Mouse (Mus musculus) intestine, embryonic 15.5 days (tissue): ENCODE data around the gene Ip6k1. TPM values are rescaled to one million over a fixed set of nuclear protein-coding genes. Genes with fewer than 3 reads are reported as not detected.

Source experiments
- ATAC-seq: fragments of 200-750 bp; cut with Nextera tagmentation; 2 replicates; pipeline ENCODE4 v1.8.0; 2017; ENCODE audit warnings: moderate TSS enrichment, moderate library complexity
- H3K27ac ChIP-seq: fragments of 300-500 bp; sonication (generic); 2 replicates; pipeline ENCODE4 v1.5.1; 2015; ENCODE audit warnings: mild to moderate bottlenecking, inconsistent platforms
- H3K27me3 ChIP-seq: fragments of 300-500 bp; sonication (generic); replicated peaks from 2 replicates; pipeline ENCODE4 v1.6.1; 2015; ENCODE audit warnings: inconsistent platforms
- H3K36me3 ChIP-seq: fragments of 300-500 bp; sonication (generic); 2 replicates; pipeline ENCODE4 v1.6.1; 2015; ENCODE audit warnings: inconsistent platforms
- H3K4me1 ChIP-seq: fragments of 300-500 bp; sonication (generic); replicated peaks from 2 replicates; pipeline ENCODE4 v1.6.1; 2015; ENCODE audit warnings: inconsistent platforms
- H3K4me2 ChIP-seq: fragments of 300-500 bp; sonication (generic); replicated peaks from 2 replicates; pipeline ENCODE4 v1.6.1; 2015; ENCODE audit warnings: mild to moderate bottlenecking, inconsistent platforms
- H3K4me3 ChIP-seq: fragments of 300-500 bp; sonication (generic); replicated peaks from 2 replicates; pipeline ENCODE4 v1.5.1; 2015; ENCODE audit warnings: inconsistent platforms
- H3K9ac ChIP-seq: fragments of 300-500 bp; sonication (generic); 2 replicates; pipeline ENCODE4 v1.6.1; 2015; ENCODE audit warnings: inconsistent platforms
- H3K9me3 ChIP-seq: fragments of 300-500 bp; sonication (generic); 2 replicates; pipeline ENCODE4 v1.6.1; 2016; ENCODE audit warnings: inconsistent platforms
- WGBS: fragments of 180-500 bp; shearing (Covaris S2); methylation state at CpG from one replicate; pipeline ENCODE4 v1.1.7; 2015; 5-methylcytosine and 5-hydroxymethylcytosine counted together
- polyA plus RNA-seq: library from polyadenylated mRNA; unstranded; fragments of >200 nt; fragmentation: Nextera tagmentation; extraction: Ambion mirVana; gene quantifications from 2 replicates; pipeline ENCODE4 v1.2.1, GENCODE M21; 2015

Gene Ip6k1
- polyA plus RNA-seq, 1 experiment from 2014 or later, result 41.7 TPM

- no peak overlapping the region for H3K9ac ChIP-seq
- H3K4me2 ChIP-seq, result no peak overlapping the region
- 89% methylated on average over 7 of the region's 7 CpGs for WGBS
- no peaks in the 10 kb centered on the region for H3K9me3 ChIP-seq
- no peak overlapping the region for H3K27ac ChIP-seq
- no peaks in the 10 kb centered on the region for H3K27me3 ChIP-seq
- no peaks in the 10 kb centered on the region for H3K4me1 ChIP-seq
- H3K4me3 ChIP-seq, result no peak overlapping the region
- ATAC-seq, result no peak
- peaks cover 10% of the 10 kb centered on the region; the same call in 1 of the 2 replicates for H3K36me3 ChIP-seq
Measured at GRCm38 (mm10) chr9:107968531-107968930, 33.8 kb upstream of the Ip6k1 start.

GRCm38 (mm10) chr9:107970311-107970710 is 32.0 kb upstream of the Ip6k1 start:
- Histone ChIP-seq H3K9ac (no peak overlapping the region), H3K4me3 (no peak overlapping the region), H3K4me1 (peaks cover 7% of the 10 kb centered on the region; the same call in 1 of the 2 replicates), H3K36me3 (peaks cover 7% of the 10 kb centered on the region; the same call in 1 of the 2 replicates), H3K9me3 (no peaks in the 10 kb centered on the region), H3K27me3 (no peaks in the 10 kb centered on the region), H3K4me2 (no peak overlapping the region), H3K27ac (no peak overlapping the region)
- 80% methylated on average over 5 of the region's 5 CpGs for WGBS
- ATAC-seq, result no peak

- 65% methylated on average over 8 of the region's 8 CpGs for WGBS
Measured at GRCm38 (mm10) chr9:107971690-107972541, 30.4 kb upstream of the Ip6k1 start.

GRCm38 (mm10) chr9:107974491-107975171 is 27.7 kb upstream of the Ip6k1 start:
- peak overlapping the region; percentile 73; the same call in 1 of the 2 replicates for H3K27ac ChIP-seq
- ATAC-seq, result peak; percentile 46; the same call in 1 of the 2 replicates
- peaks cover 7% of the 10 kb centered on the region; the same call in 1 of the 2 replicates for H3K36me3 ChIP-seq
- H3K9me3 ChIP-seq, result no peaks in the 10 kb centered on the region
- H3K4me1 ChIP-seq, result peaks cover 7% of the 10 kb centered on the region
- H3K9ac ChIP-seq, result no peak overlapping the region
- no peaks in the 10 kb centered on the region for H3K27me3 ChIP-seq
- 0 out of 2 replicates have a peak overlapping the region, but pooled peaks have one; percentile 56 for H3K4me2 ChIP-seq
- WGBS, result 76% methylated on average over 10 of the region's 10 CpGs
- H3K4me3 ChIP-seq, result no peak overlapping the region

More at GRCm38 (mm10) chr9:107971690-107972541, 30.4 kb upstream of the Ip6k1 start:
- peak; percentile 56; the same call in 1 of the 2 replicates for ATAC-seq
- H3K27ac ChIP-seq, result no peak overlapping the region
- H3K9me3 ChIP-seq, result no peaks in the 10 kb centered on the region
- peaks cover 7% of the 10 kb centered on the region; the same call in 1 of the 2 replicates for H3K36me3 ChIP-seq
- H3K4me3 ChIP-seq, result no peak overlapping the region
- no peak overlapping the region for H3K4me2 ChIP-seq
- peaks cover 7% of the 10 kb centered on the region for H3K4me1 ChIP-seq
- H3K9ac ChIP-seq, result no peak overlapping the region
- H3K27me3 ChIP-seq, result no peaks in the 10 kb centered on the region

GRCm38 (mm10) chr9:107975399-107976386 is 26.6 kb upstream of the Ip6k1 start, which contains the start of gene Uba7:
Uba7 (plus strand) TSS chr9:107975505.
- no peaks in the 10 kb centered on the region for H3K27me3 ChIP-seq
- peak within 1 kb of the TSS; percentile 27 for H3K4me3 ChIP-seq
- peak within 1 kb of the TSS; percentile 73 for H3K27ac ChIP-seq
- peak within 1 kb of the TSS; percentile 42 for H3K9ac ChIP-seq
- 62% methylated on average over 12 of the region's 12 CpGs for WGBS
- no peaks in the 10 kb centered on the region for H3K9me3 ChIP-seq
- peaks cover 9% of the 10 kb centered on the region for H3K4me1 ChIP-seq
- ATAC-seq, result peak; percentile 89
- H3K36me3 ChIP-seq, result 0 out of 2 replicates have a peak, but pooled peaks cover under 1% of the 10 kb centered on the region
- peak within 1 kb of the TSS; percentile 56 for H3K4me2 ChIP-seq

- 84% methylated on average over 12 of the region's 12 CpGs for WGBS
- H3K4me1 ChIP-seq, result peaks cover 31% of the 10 kb centered on the region
- ATAC-seq, result no peak
- H3K36me3 ChIP-seq, result no peaks in the 10 kb centered on the region
- H3K4me3 ChIP-seq, result no peak overlapping the region
- H3K27ac ChIP-seq, result no peak overlapping the region
- H3K9me3 ChIP-seq, result no peaks in the 10 kb centered on the region
- no peaks in the 10 kb centered on the region for H3K27me3 ChIP-seq
- H3K9ac ChIP-seq, result no peak overlapping the region
- no peak overlapping the region for H3K4me2 ChIP-seq
Measured at GRCm38 (mm10) chr9:107978815-107979214, 23.5 kb upstream of the Ip6k1 start.

GRCm38 (mm10) chr9:107981684-107982605 is 20.4 kb upstream of the Ip6k1 start:
- H3K27ac ChIP-seq, result peak overlapping the region; percentile 99
- no peaks in the 10 kb centered on the region for H3K36me3 ChIP-seq
- 24% methylated on average over 7 of the region's 7 CpGs for WGBS
- H3K9ac ChIP-seq, result peak overlapping the region; percentile 45
- H3K27me3 ChIP-seq, result no peaks in the 10 kb centered on the region
- no peaks in the 10 kb centered on the region for H3K9me3 ChIP-seq
- peak; percentile 18 for ATAC-seq
- peak overlapping the region; percentile 79 for H3K4me3 ChIP-seq
- peak overlapping the region; percentile 87 for H3K4me2 ChIP-seq
- H3K4me1 ChIP-seq, result peaks cover 42% of the 10 kb centered on the region

GRCm38 (mm10) chr9:107982681-107983346 is 19.5 kb upstream of the Ip6k1 start, which contains the start of gene Gm20661:
Gm20661 (plus strand) TSS chr9:107983058.
- Histone ChIP-seq H3K27me3 (no peaks in the 10 kb centered on the region), H3K9me3 (no peaks in the 10 kb centered on the region), H3K4me1 (peaks cover 42% of the 10 kb centered on the region), H3K27ac (peak within 1 kb of the TSS; percentile 99), H3K36me3 (no peaks in the 10 kb centered on the region), H3K4me3 (peak within 1 kb of the TSS; percentile 79), H3K9ac (peak within 1 kb of the TSS; percentile 77), H3K4me2 (peak within 1 kb of the TSS; percentile 87)
- peak; percentile 69 for ATAC-seq
- 20% methylated on average over 14 of the region's 14 CpGs for WGBS

- WGBS, result 21% methylated on average over 4 of the region's 4 CpGs
- H3K36me3 ChIP-seq, result no peaks in the 10 kb centered on the region
- no peaks in the 10 kb centered on the region for H3K27me3 ChIP-seq
- H3K9me3 ChIP-seq, result no peaks in the 10 kb centered on the region
- peak overlapping the region; percentile 79 for H3K4me3 ChIP-seq
- H3K27ac ChIP-seq, result peak overlapping the region; percentile 99
- peaks cover 42% of the 10 kb centered on the region for H3K4me1 ChIP-seq
- peak overlapping the region; percentile 77 for H3K9ac ChIP-seq
- peak overlapping the region; percentile 87 for H3K4me2 ChIP-seq
- ATAC-seq, result peak; percentile 55
Measured at GRCm38 (mm10) chr9:107983421-107983890, 18.8 kb upstream of the Ip6k1 start.

- Histone ChIP-seq H3K9me3 (no peaks in the 10 kb centered on the region), H3K4me2 (peak overlapping the region; percentile 87), H3K27me3 (no peaks in the 10 kb centered on the region), H3K27ac (peak overlapping the region; percentile 99), H3K4me1 (peaks cover 42% of the 10 kb centered on the region), H3K36me3 (no peaks in the 10 kb centered on the region), H3K4me3 (peak overlapping the region; percentile 79), H3K9ac (peak overlapping the region; percentile 77)
- 42% methylated on average over 19 of the region's 19 CpGs for WGBS
- ATAC-seq, result no peak
Measured at GRCm38 (mm10) chr9:107984052-107984753, 18.1 kb upstream of the Ip6k1 start.
